Mouse (Mus musculus): Measurements from ENCODE around the gene Bmp4.
A peak's percentile ranks its signal among the peaks of the same experiment; 100 is the strongest.

The Bmp4 gene

DNA sequence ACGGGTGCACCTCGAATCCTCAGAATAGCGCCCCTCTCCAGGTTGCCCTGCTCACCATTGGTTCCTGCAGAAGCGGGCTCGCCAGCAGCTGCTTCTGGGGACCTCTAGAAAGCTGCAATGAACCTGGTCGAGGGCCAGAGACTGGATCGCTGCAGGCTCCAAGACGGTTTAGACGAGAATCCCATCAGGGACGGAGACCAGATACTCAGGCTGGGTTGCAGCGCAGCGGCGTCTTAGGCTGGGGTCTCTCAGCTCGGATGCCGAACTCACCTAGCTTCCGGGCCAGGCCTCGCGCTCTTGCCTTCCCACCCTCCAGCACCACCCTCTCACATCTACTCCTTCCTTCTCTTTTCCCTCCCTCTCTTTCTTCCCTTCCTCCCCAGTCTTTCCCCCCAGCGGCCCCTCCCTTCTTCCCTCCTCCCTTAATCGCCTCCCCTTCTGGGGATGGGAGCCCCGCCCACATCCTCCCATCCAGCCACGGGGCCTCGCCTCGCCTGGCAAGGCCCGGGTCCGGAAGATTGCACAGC is at the start of gene Bmp4:
Gene Bmp4, minus strand, starts transcription at position 421 of the 527 bp plus-strand sequence.
- DNase-seq, result peak; percentile 39

DNA sequence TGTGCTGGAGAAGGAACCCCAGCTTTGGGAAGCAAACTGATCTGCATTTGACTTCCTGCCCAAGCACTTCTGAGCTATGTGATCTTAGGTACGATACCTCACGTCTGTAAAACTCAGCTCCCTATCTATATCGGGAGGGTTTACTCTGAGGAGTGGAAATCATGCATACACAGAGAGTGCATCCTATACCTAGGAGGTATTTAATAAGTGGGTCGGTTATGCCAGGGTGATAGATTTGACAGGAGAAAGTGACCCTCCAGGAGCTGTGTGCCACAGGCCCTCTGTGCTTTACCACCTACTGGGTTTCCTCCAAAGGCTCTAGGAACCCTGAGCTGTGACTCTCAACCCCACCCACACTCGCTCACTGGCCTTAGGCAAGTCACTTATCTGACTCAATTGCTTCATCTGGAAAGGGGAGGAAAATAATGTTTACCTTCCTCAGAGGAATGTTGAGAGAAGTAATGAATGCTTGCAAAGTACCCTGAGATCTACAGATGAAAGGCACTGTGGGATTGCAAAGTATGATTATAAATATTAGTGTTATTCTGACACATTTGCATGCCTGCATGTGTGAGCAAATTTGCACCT is 49.1 kb upstream of the Bmp4 start:
- DNase-seq, result no peak

DNA sequence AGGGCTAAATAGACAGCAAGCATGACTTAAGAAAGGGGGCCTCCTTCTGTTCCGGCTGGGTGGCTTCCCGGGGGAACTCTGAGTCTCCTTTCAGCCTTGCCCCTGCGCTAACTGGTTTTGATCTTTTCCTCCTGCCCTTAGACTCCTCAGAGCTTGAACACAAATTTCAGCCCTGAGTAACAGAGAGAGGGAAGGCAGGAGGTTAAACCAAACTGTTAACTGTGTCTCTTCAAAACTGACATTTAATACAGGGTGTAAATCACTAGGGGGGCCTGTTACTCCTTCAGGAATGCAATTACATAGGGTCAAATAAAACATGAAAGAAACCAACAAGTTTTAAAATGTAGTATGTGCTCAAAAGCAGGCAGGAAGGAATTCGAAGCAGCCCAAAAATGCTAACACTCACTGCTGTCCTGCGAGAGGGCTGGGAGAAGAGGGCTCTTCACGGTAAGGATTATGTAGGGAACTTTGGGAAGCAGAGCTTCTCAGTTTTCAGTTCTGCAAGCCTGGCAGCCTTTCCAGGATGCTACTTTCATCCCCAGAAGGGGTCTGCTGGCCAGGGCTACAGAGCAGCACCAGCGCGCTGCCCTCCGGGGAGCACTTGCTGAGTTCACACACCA is 46.1 kb upstream of the Bmp4 start:
- DNase-seq, result no peak

DNA sequence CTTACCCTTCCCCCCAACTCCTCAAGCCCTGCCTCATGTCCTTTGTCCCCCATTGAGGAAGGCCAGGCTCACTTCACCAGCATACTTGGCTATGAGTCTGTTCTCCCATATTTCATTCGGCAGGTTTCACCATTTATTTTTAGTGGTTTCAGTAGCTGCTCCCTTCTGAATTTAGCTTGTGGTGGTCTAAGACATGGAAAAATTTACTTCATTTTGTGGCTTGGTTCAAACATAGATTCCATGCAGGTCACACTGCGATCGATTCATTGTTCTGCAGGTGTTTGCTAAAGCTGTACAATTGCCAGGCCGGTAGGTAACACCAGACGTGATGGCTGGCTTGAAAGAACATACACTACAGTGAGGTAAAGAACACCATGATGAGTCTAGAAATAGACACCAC is 39.8 kb upstream of the Bmp4 start:
- DNase-seq, result no peak

DNA sequence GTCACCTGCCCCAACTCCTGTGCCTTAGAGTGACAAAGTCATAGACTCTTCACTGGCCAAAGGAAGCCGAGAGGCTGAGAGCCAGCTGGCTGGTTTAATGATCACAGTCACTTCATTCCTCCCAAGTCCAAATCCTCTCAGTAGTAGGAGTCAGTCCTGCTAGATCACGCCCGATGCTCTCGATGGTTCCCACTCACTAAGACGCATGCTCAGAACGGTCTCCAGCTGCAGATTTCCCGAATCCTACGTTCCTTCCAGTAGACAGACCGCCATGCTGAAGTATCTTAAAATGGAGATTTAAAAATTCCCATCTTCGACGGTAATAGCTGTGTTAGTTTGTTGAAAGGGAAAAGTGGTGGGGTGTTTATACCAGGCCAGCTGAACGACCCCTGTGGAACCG is 36.8 kb upstream of the Bmp4 start:
- DNase-seq, result no peak

DNA sequence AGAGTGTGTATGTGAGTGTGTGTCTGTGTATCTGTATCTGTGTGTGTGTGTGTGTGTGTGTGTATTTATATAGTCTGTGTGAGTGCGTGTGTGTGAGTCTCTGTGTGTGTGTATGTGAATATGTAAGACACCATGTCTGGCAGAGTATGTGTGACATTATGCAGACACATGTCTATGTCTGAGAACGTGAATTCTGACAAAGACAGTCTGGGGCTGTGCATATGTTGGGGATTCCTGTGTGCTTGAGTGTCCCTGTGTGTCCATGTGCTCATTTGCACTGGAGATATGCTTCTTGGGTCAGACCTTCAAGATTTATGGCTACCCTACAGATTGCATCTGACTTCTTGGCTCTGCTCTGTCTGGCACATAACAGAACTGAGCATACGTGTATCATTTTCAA is 31.4 kb upstream of the Bmp4 start:
- no peak for DNase-seq

DNA sequence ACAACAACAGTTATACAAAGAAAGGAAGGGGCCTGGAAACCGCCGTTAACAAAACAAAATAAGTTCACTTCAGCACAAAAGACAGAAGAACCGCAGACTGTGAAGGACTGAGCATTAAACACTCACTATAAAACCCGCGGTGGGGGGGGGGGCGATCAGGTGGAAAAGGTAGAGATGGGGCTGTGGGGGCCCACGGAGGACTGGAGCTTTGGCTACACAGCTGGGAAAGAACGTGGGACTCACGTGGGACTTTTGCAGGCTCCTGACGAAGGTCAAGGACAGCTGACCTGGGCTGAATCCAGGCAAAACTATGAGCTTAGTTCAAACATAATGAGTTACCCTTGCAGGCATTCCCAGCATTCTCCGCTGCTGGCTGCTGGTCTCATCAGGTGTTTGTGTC is 28.8 kb upstream of the Bmp4 start:
- DNase-seq, result no peak

DNA sequence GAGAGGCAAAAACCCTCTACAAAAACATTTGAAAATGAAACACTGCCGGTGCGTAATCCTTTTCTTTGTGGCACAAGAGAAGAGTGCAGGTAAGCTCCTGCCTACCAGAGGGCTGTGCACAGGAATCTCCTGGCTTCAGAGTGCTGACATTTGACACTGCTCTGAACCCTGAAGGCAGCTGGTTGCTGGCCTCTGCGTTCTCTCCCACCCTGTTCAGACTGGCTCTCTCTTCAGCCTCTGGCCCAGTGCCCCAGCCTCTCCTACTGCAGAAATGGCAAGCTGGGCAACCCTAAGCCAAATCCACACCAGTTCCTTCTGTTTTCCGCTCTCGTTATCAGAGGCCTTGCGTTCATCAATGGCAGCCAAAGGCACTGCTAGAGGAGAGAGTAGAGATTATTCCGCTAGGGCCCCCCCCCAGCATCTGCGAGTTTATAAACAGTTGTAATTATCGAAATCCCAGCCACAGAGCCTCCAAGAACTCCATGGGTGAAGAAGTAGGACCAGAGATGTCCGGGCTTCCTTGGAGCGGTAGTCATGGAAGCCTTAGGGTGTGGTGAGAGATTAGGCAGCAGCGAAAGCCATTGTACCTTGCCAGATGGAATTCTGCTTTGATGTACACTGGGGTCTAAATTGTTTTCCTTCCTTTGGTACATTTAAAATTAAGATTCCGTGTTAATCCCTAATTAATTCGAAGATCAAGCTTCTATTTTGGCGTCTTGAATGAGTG is 28.1 kb upstream of the Bmp4 start:
- DNase-seq, result no peak

DNA sequence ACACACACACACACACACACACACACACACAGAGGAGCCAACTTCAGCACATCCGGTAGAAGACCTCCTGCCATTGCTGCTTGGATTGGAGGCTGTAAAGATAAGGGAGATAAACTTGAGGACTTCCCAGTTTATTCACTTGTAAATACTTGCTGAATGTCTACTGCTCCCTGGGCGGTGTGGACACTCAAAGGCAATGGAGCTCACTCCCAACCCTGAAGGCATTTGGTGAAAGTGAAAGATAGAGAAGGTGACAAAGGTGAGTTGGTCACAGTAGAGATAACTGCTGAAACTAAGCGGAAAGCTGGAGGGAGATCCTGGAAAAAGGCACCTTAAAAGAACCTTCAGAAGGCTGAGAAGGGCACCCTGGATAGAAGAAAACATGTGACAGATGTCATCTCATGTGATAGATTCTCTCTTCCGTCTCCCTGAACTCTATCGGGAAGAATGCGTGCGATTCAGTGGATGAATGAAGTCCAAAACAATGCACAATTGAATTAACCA is 22.1 kb upstream of the Bmp4 start:
- no peak for DNase-seq

DNA sequence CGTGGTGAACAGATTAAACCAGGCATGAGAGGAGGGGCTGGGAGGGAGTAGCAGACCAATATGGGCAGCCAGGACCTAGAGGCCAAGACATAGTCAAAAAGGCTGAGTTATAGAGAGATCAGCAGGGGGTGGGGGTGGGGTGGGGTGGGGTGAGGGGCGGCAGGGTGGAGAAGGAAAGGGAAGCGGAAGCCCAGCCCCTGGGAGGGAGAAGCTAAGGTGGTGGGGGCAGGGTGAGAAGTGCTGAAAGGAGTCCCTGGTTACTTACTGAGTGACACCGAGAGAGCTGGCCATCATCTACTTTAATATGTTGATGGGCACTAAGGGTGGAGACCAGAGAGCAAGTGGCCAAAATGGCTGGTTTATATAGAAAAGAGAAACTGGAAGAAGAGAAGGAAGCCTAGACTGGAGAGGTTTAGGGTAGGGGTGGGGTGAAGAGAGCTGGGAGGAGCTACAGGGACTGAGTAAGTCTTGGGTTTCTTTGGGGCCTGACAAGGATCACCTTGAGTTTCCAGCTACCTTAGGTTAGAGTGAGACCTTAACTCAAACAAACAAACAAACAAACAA is 20.2 kb upstream of the Bmp4 start:
- no peak for DNase-seq

DNA sequence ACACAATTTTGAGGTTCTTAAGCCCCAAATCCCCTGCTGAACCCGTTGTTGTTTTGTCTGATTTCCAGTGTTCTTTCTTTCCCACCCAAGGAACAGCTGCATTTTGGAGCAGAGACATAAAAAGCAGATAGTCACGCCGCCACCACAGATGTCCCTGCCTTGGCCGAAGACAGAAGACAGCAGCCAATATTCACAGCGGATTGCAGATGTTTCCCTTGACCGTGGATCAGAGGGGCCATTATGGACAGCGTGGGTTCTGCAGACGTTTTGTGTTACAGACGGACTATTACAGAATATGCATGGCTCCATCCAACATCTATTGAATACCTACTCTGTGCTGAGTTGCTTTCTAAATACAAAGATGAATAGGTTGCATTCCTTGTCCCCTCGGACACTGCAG is 18.5 kb upstream of the Bmp4 start:
- no peak for DNase-seq

DNA sequence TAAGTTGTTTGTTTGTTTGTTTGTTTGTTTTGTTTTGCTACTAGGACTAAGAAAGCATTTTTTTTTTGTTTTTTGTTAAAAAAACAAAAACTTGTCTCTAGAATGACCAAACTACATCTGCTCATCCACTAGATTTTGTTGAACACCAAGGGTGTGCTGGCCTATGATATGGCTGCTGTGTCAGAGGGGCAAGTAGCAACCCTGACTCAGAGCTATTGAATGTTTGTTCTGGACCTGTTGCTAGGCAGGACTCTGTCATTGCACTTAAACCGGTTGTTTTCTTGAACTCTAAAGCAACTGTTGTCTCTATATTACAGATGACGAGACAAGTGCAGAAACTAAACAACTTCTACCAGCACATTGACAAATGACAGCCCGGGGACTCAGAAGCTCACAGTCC is 17.9 kb upstream of the Bmp4 start:
- no peak for DNase-seq

DNA sequence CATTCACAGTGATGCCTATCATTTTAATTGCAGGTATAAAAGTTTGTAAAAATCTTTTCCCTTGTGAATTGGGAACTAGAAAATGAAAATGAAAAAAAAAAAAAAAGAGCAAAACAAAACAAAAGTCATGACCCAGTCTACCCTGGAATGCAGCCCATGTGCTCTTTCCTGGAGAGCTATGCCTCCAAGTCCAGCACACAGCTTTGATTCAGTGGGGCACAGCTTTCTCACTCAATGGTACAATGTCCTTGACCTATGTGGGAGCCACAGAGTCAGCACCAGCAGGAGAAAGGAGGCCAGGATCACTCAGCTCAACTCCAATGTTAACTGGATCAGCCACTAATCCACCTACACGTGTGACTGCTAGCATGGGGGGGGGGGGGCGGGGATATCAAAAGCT is 9.5 kb upstream of the Bmp4 start:
- no peak for DNase-seq

DNA sequence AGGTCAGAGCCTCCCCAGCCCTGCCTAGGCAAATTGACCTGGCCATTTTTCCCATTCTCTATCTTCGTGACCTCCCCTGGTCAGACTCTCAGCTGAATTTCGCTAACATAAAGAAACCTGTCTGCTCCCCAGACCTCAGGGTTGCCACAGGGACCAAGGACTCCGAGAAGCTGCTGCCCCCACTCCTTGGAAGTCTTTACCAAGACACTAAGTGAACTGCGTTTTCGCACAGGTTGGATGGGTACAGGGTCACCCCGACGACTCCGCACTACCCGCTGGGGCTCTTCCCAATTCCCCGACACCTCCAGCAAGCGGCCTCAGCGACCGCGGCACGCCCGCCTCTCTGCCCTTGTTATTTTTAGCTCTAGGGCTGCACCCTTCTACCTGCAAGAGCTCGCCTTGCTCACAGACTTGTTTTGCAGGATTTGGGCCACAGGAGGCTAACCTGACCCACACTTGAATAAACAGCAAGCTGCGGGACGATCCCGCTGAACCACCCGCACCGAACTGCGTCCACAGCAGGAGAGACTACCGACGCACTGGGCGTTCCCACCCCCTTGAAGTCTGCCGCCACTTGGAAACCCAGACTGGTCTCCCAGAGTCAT is 7.7 kb upstream of the Bmp4 start:
- DNase-seq, result no peak

DNA sequence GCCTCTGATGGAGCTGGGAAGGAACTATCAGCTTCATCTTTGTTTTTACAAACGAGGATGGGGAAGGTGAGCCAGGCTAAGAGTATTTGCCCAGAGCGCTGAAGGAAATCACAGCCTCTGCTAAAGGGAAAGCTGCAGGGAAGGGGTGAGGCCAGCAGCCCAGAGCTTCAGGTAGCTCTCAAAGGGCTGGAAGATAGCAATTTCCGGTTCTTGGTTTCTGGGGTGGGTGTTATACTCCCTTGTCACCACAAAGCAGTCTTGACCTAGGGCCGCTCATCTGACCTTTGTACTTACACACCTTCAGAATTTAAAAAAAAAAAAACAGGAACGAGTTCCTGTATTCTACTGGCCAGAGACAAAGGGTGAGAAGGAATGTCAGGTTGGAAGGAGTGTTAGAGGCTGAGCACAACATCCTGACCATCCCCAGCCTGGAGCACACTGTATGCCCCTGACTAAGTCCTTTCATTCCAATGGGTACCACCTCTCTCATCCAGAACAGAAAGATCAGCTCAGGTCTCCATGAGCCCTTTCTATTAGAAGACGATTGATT is 1.2 kb upstream of the Bmp4 start:
- no peak for DNase-seq

DNA sequence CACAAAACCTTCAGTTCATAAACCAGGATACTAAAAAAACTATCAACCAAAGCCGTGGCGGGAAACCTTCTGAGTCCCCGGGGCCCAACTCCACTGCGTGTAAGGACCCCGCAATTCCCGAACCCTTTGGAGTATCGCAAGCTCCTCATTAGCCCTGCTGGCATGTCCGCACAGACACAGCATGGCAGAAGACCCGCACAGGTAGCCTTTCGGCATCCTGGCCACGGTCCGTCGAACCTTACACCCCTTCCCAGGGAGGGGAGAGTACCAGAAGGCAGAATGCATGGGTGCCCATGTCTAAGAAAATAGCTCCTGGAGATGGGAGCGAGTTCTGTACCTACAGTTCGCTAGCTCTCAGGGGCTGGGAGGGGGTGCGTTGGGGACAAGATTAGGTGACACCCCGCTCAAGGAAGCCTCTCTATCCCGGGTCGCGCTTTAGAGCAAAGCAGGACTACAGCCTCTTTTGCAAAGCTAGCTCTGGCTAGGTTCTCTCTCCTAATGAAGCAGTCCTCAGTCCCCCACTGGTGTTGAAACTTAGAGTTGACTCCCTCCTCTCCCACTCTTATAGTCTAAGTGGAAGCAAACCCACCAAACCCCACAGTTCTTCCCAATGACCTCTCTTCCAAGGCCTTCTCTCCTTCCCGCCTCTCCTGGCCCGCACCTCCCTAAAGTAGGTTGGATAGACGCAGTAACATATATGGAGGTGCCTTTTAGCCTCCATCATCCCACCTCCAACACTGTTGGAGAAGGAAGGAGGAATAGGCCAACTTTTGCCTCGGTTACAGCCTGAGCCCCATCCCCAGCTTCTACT is 826 bp downstream of the Bmp4 start:
- no peak for DNase-seq

DNA sequence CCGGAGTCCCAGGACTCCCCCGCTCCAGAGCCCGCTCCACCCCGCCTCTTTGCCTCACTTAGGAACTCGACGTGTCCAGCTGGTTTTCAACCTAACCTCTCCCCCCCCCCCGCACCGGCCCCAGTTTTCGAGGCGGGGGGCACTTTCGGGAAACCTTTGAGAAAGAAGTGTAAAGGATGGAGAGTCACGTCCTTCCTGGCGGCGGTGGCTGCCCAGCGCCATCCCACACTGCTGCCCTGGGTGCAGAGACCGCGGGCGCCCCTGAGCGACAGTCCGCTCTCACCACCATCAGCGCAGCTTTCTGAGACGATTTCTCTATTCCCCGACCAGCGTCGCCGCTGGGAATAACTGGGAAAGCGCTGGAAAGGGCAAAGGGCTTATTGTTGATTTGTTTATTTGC is 1.8 kb downstream of the Bmp4 start:
- DNase-seq, result peak; percentile 27

DNA sequence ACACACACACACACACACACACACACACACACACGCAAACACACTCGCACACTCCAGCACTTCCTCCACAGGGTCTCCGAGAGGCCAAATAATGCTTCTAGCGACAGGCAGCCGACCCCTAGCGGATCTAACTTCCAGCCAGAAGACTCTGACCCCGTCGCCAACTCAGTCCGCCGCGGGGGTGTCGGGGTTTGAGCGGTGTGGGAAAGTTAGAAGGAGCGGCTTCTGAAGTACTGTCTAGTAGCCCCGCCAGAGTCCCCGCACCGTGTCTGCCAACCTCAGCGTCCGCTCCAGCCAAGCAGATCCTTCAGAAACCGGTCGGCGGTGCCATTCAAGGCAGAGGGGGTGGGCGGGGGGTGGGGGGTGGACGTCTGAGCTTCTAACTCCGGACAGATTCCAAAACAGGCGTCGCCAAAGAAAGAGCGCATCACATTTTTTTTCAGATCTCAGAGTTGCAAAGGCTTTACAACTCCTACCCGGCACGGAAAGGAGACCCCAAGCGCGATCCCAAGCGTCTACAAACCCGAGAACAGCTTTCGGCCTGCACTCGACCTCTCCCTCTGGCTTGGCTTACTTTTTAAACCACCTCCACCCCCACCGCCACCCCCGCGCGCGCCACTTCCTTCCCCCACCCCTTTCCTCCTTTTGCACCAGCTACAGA is 2.5 kb downstream of the Bmp4 start:
- peak; percentile 41 for DNase-seq

DNA sequence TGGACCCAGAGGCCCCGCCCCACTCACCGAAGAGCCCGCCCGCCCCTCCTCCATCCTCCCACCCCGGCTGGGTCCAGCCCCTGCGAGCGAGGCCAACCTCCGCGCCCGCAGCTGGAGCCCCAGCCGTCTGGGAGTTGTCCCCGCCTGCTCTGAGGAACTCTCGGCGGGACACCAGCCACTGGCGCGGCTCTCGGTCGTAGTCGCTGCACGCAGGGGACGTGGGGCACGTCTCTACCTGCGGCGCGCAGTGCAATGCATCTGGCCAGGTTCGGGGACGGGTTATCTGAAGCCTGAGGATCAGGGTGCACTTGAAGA is 3.2 kb downstream of the Bmp4 start:
- DNase-seq, result peak; percentile 75

DNA sequence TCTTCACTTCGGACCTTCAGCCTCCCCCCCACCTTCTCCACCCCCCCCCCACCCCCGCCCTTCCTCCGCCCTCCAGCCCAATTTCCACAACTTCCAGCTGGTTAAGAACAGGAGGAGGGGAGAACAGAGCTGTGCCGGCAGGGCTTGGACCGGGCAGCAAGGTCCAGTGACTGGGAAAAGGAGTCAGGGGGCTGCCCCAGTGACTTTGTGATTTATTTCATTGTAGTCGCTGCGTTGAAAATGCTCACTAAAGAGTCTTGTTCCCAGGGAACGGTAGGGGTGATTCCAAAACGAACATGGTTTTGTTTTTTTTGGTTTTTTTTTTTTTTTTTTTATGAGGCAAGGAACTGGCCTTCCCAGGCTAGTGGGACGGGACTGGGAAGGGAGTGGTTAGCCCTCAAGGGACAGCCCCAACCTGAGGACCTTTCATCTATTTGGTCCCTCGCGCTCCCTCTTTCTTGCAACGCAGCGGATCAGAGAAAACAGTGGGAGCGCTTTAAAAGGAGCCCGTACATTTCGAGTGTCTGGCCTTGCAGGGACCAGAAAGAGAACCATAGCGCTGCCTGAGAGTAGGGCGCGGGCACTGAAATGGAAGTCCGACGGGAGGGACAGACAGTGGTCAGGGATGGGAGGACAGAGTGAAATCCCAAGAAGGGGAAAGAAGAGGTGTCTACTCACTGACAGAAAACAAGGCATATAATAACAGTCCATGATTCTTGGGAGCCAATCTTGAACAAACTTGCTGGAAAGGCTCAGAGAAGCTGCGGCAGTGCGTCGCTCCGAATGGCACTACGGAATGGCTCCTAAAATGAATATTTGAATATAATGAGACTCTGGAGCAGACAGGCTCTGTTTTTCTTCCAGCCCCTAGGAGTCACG is 3.8 kb downstream of the Bmp4 start:
- no peak for DNase-seq

All from thymus, postnatal 4 days (tissue).